Comparison of ENCODE assay signal across 8 mouse cellular contexts in the genomic region with DNA sequence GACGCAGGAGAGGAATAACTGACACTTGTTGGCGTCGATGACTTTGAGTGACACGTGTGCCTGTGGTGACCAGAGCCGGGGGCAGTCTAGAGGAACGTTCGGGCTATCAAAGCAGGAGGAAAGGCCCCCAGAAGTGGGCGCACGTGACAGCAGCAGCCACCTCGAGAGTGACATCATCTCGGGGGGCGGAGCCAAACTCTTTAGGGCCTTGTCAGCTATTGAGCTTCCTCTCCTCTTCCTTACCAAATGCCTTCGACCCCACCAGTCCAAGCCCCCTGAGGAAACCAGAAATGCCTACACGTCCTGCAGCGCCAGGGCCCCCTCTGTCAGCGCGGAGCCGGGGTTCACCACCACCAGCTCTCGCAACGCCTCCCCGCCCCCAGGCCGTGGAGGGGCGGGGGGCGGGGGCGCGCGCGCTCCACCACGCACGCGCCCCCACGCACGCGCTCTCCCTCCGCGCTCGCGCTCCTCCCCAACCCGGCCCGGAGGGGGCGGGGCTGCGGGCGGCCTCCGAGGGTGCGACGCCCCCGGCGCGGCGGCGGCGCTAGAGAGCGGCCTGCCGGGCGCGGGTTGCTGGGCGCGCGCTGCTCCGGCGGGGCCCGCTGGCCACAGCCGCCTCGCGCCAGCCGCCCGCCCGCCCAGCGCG. TPM values are rescaled to one million over a fixed set of nuclear protein-coding genes. Genes with fewer than 3 reads are reported as not detected.
DNase-seq lines count a peak whose midpoint lies in the region; ATAC-seq lines count a peak whose summit lies in the region.

No protein-coding gene starts in this region.

- H3K27ac ChIP-seq in embryonic facial prominence, embryonic 13.5 days: peak overlapping the region; percentile 80
- peak overlapping the region; percentile 79 for H3K27ac ChIP-seq in limb, embryonic 13.5 days
- H3K27ac ChIP-seq in midbrain, embryonic 15.5 days: peak overlapping the region; percentile 98

- 0 out of 2 replicates have a peak, but pooled peaks cover 2% of the 10 kb centered on the region for H3K9me3 ChIP-seq in embryonic facial prominence, embryonic 13.5 days
- H3K9me3 ChIP-seq in limb, embryonic 13.5 days: no peaks in the 10 kb centered on the region
- H3K9me3 ChIP-seq in midbrain, embryonic 15.5 days: no peaks in the 10 kb centered on the region

- under 1% methylated on average over 39 of the region's 70 CpGs for WGBS in embryonic facial prominence, embryonic 13.5 days
- WGBS in limb, embryonic 13.5 days: under 1% methylated on average over 37 of the region's 70 CpGs
- WGBS in midbrain, embryonic 15.5 days: under 1% methylated on average over 50 of the region's 70 CpGs

- peak overlapping the region; percentile 83 for H3K4me2 ChIP-seq in embryonic facial prominence, embryonic 13.5 days
- peak overlapping the region; percentile 78 for H3K4me2 ChIP-seq in limb, embryonic 13.5 days (replicated peaks)
- H3K4me2 ChIP-seq in midbrain, embryonic 15.5 days: peak overlapping the region; percentile 61

- DNase-seq in 3134 (ENCODE audit: extremely low read depth, insufficient read length, low spot score): peak; percentile 86
- DNase-seq in adrenal gland, postnatal 4 days (ENCODE audit: low spot score in 2 of 2): peak; percentile 56 to 72
- peak; percentile 88 to 90 for DNase-seq in heart, adult 9 months (ENCODE audit: low spot score in 2 of 2)
- DNase-seq in kidney, adult 9 months: peak; percentile 94
- peak; percentile 66 to 77 for DNase-seq in spleen, adult 18-20 months

- H3K9ac ChIP-seq in embryonic facial prominence, embryonic 13.5 days: peak overlapping the region; percentile 92
- H3K9ac ChIP-seq in limb, embryonic 13.5 days: peak overlapping the region; percentile 90
- peak overlapping the region; percentile 99 for H3K9ac ChIP-seq in midbrain, embryonic 15.5 days

- peak; percentile 80 for ATAC-seq in embryonic facial prominence, embryonic 13.5 days (ENCODE audit: insufficient number of reproducible peaks, insufficient read depth, low FRiP score, low TSS enrichment, low read depth)
- ATAC-seq in limb, embryonic 13.5 days (ENCODE audit: low FRiP score, low read depth): peak; percentile 90
- ATAC-seq in midbrain, embryonic 15.5 days (replicated peaks): peak; percentile 88

- no peaks in the 10 kb centered on the region for H3K36me3 ChIP-seq in embryonic facial prominence, embryonic 13.5 days
- H3K36me3 ChIP-seq in limb, embryonic 13.5 days: no peaks in the 10 kb centered on the region
- H3K36me3 ChIP-seq in midbrain, embryonic 15.5 days (replicated peaks): no peaks in the 10 kb centered on the region

- H3K4me1 ChIP-seq in embryonic facial prominence, embryonic 13.5 days: peaks cover 12% of the 10 kb centered on the region
- peaks cover 8% of the 10 kb centered on the region; the same call in 1 of the 2 replicates for H3K4me1 ChIP-seq in limb, embryonic 13.5 days
- peaks cover 9% of the 10 kb centered on the region for H3K4me1 ChIP-seq in midbrain, embryonic 15.5 days

- H3K27me3 ChIP-seq in embryonic facial prominence, embryonic 13.5 days: no peaks in the 10 kb centered on the region
- no peaks in the 10 kb centered on the region for H3K27me3 ChIP-seq in limb, embryonic 13.5 days
- no peaks in the 10 kb centered on the region for H3K27me3 ChIP-seq in midbrain, embryonic 15.5 days (replicated peaks)

- peak overlapping the region; percentile 85 for H3K4me3 ChIP-seq in embryonic facial prominence, embryonic 13.5 days
- H3K4me3 ChIP-seq in limb, embryonic 13.5 days: peak overlapping the region; percentile 94
- H3K4me3 ChIP-seq in midbrain, embryonic 15.5 days: peak overlapping the region; percentile 94

RNA-seq across cellular contexts. Expression of a gene that starts 0.4 kb away (rescaled TPM):
- 10 to 100 TPM; 33.3 to 40.2 TPM for total RNA-seq in adrenal gland, postnatal 4 days (2021)
- 8.2 TPM in 2 replicates for polyA plus RNA-seq in embryonic facial prominence, embryonic 13.5 days (2015; fragmentation: Nextera tagmentation; extraction: Ambion mirVana)
- polyA plus RNA-seq in limb, embryonic 13.5 days (2015; fragmentation: Nextera tagmentation; extraction: Ambion mirVana): 8.5 and 10.3 TPM in 2 replicates
- 45.4 and 52.8 TPM in 2 replicates for polyA plus RNA-seq in midbrain, embryonic 15.5 days (2015; fragmentation: Nextera tagmentation; extraction: Ambion mirVana)

Comparison
In these comparisons a context has a peak if more than half of its experiments do, and no peak if none do; other contexts are left out.
1. Peak in every context shown above with its lines: DNase-seq, ATAC-seq, H3K4me3 ChIP-seq and H3K27ac ChIP-seq.